Mouse (Mus musculus): Measurements from ENCODE around the gene Hspb1.
A peak's percentile ranks its signal among the peaks of the same experiment; 100 is the strongest.

The Hspb1 gene

GRCm38 (mm10) chr5:135908989-135909388 is 21.3 kb downstream of the Hspb1 start:
- no peak for ATAC-seq (ENCODE audit: insufficient number of reproducible peaks, low FRiP score, low TSS enrichment)

DNA sequence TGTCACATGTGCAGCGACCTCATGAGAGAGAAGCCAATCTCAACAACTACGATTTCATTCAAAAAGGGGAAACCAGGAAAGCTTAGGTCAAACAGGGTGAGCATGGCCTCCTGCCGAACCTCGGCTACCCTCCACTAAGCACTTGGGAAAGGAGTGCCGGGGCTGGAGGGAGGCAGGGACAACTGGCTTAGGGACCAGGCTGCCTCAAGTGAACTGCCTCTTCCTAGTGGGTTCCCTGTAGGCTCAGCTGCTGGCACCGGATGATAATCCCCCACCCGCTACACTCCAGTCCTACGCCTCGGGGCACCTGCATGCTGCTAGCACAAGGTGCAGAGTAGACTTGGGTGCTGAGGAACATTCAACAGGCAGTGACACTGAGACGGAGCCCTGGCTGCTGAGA is 21.9 kb downstream of the Hspb1 start:
- no peak for ATAC-seq (ENCODE audit: insufficient number of reproducible peaks, low FRiP score, low TSS enrichment)

- no peak for ATAC-seq (ENCODE audit: insufficient number of reproducible peaks, low FRiP score, low TSS enrichment)
These were observed 23.1 kb downstream of the Hspb1 start for GRCm38 (mm10) chr5:135910813-135911212.

- ATAC-seq (ENCODE audit: insufficient number of reproducible peaks, low FRiP score, low TSS enrichment): no peak
These were observed 24.0 kb downstream of the Hspb1 start for GRCm38 (mm10) chr5:135911633-135912220.

DNA sequence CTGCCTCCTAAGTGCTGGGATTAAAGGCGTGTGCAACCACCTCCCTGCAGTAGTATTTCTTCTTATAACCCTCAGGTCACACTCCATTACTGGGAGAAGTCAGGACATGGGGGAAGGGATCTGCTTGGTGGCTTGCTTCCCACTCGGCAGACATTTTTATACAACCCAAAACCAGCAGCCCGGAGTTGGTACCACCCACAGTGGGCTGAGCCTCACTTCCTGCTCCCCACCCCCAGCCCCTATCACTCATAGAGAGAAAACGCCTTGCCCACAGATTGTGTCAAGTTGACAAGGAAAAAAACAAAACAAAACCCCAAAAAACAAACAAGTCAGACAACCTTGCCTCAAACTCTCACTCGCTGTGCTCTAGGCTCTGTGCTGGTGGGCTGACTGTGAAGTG is 25.5 kb downstream of the Hspb1 start:
- ATAC-seq (ENCODE audit: insufficient number of reproducible peaks, low FRiP score, low TSS enrichment): no peak

- ATAC-seq (ENCODE audit: insufficient number of reproducible peaks, low FRiP score, low TSS enrichment): peak; percentile 54; the same call in 1 of the 2 replicates
These were observed 26.4 kb downstream of the Hspb1 start for GRCm38 (mm10) chr5:135914156-135914555.

- ATAC-seq (ENCODE audit: insufficient number of reproducible peaks, low FRiP score, low TSS enrichment): no peak
These were observed 28.4 kb downstream of the Hspb1 start for GRCm38 (mm10) chr5:135916051-135916565.

GRCm38 (mm10) chr5:135916601-135917000 is 28.9 kb downstream of the Hspb1 start:
- ATAC-seq (ENCODE audit: insufficient number of reproducible peaks, low FRiP score, low TSS enrichment): 0 out of 2 replicates have a peak, but pooled peaks have one; percentile 51

- no peak for ATAC-seq (ENCODE audit: insufficient number of reproducible peaks, low FRiP score, low TSS enrichment)
These were observed 29.8 kb downstream of the Hspb1 start for GRCm38 (mm10) chr5:135917327-135918058.

DNA sequence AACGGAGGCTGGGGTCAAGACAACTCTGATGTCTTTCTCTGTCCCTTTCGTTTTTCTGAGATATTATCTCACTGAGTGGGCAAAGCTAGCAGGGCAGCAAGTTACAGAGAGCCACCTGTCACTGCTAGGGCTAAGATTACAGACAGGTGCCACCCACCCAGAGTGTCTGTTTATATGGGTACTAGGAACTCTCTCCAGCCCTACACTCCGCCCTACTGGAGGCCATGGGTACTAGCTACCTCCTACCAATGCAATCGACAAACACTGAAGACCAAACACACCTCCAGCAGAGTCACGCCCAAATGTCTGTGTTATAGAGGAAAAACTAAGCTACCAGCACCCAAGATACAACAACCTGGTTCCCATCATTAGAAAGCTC is 30.3 kb downstream of the Hspb1 start:
- no peak for ATAC-seq (ENCODE audit: insufficient number of reproducible peaks, low FRiP score, low TSS enrichment)

DNA sequence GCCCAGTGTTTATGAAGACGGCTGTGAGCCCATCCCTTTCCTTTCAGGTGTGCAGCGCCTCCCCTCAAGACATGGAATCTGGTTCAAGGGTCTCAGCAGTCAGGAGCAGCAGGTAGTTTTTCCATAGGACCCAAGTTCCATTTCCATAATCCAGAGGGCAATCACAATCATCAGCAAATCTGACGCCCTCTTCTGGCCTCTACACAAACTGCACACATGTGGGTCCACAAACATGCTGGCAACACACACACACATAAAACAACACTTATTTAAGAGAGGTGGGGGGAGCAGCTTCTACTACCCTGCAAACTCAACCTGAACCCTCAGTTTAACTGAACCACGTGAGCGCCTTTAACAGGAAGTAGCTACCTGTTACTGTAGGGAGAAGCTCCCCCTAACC is 30.9 kb downstream of the Hspb1 start:
- ATAC-seq (ENCODE audit: insufficient number of reproducible peaks, low FRiP score, low TSS enrichment): no peak

- no peak for ATAC-seq (ENCODE audit: insufficient number of reproducible peaks, low FRiP score, low TSS enrichment)
These were observed 32.2 kb downstream of the Hspb1 start for GRCm38 (mm10) chr5:135919902-135920301.

DNA sequence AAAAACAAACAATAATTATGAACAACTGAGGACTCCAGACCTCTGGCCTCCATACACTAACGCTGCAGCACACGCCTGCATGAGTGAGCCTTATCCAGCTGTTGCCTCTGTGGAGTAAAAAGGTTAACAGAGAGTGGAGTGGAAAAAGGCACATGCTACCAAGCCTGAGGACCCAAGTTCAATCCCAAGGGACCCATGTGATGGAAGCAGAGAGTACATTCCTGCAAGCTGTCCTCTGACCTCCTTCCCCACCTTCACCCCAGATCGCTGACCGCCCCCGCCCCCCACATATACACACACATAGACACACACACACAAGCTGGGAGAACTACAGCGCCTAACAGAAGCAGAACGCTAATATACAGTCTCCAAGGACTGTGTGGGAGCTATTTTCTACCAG is 36.2 kb downstream of the Hspb1 start:
- no peak for ATAC-seq (ENCODE audit: insufficient number of reproducible peaks, low FRiP score, low TSS enrichment)

DNA sequence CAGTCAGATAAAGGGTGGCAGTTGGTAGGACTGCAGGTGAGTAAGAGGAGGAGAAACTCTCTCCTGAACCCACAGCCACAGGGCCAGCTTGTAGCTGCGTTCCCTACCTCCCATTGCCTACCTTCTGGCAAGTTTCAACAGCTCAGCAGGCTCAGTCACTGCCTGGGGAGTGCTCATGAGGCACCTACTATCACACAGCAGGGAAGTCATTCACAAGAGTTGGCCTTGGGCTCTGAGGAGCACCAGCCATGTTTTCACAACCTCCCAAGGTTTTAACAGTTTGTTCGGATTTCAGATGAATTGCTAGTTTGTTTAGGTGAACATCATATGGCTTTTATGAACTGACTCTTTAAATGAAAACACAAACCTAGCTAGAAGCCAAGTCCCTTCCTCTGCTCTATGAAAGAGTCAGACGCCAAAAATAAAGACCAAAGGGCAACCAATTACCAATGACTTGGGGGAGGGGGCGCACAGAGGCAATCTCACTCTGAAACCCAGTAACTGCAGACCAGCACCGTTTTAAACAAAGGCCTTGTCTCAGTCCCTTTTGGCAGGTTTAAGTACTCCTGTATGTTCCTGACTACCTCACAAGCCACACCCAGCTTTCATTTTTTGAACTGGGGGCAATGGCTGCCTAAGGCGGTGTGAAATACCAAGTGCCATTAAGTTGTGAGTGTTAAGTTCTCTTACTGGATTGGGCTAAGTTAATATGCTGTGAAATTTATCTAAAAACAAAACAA is 42.1 kb downstream of the Hspb1 start:
- ATAC-seq (ENCODE audit: insufficient number of reproducible peaks, low FRiP score, low TSS enrichment): no peak

GRCm38 (mm10) chr5:135931526-135931925 is 43.8 kb downstream of the Hspb1 start:
- no peak for ATAC-seq (ENCODE audit: insufficient number of reproducible peaks, low FRiP score, low TSS enrichment)

- ATAC-seq (ENCODE audit: insufficient number of reproducible peaks, low FRiP score, low TSS enrichment): no peak
These were observed 44.6 kb downstream of the Hspb1 start for GRCm38 (mm10) chr5:135932359-135932758.

DNA sequence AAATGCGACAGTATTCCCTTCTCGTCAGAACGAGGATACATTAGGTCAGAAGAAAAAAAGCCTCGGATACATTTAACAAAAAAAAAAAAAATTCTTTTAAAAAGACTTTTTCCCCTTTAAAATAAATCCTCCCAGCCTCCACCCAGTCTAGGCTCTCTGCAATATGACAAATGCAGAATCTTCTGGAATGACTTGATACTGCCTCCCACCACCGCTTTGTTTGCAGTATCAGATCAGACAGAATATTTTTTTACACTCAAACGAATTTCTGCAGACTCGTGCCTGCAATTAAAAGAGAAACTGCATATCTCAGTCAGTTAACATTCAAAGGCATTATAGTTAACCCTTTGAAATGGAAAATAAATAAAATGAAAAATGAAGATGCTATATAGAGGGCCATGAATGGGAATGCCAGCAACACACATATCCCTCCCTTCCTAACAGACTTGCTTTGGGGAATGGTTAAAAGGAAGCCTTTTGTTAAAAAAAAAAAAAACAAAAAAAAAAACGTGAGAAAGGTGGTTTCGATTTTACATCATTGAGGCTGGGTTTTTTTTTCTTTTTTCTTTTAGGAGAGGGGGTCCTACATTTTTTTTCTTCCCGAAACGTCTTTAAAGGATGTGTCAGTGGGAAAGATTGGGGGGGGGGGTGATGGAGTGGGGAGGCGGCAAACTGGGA is 45.6 kb downstream of the Hspb1 start:
- ATAC-seq (ENCODE audit: insufficient number of reproducible peaks, low FRiP score, low TSS enrichment): no peak

- peak; percentile 56 for ATAC-seq (ENCODE audit: insufficient number of reproducible peaks, low FRiP score, low TSS enrichment)
These were observed 46.3 kb downstream of the Hspb1 start for GRCm38 (mm10) chr5:135933900-135934441.

- peak; percentile 94 for ATAC-seq (ENCODE audit: insufficient number of reproducible peaks, low FRiP score, low TSS enrichment)
These were observed 46.9 kb downstream of the Hspb1 start, which contains the start of gene Ywhag for GRCm38 (mm10) chr5:135934481-135935175. Gene Ywhag, minus strand, starts transcription at chr5:135934616.

DNA sequence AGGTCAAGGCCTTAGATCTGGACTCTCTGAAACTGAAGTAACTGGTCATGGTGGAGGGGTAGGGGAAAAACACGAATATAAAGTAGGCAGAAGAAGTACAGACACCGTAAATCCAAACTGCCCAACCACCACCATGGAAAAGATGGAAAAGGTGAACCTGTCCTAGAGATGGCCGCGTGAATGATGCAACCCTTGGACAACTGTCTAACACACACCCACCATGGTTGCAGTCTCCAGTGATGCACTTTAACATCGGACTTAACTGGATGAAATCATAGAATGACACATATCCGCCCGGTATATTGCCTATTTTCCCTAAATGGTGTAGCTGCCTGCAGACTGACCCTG is 47.4 kb downstream of the Hspb1 start:
- no peak for ATAC-seq (ENCODE audit: insufficient number of reproducible peaks, low FRiP score, low TSS enrichment)

All from cerebellum, adult (tissue).